Mouse (Mus musculus): ENCODE measurements around the gene Cacng7.
"Not testable (repeated sequence)": the region's sequence is repeated elsewhere in the genome, so short reads cannot be mapped to it uniquely, and the experiment has no call there.

The Cacng7 gene

GRCm38 (mm10) chr7:3390413-3391080 is 57.8 kb downstream of the Cacng7 start, which contains the start of gene Cacng8:
Cacng8 (plus strand) TSS chr7:3390683.
- DNase-seq (ENCODE audit: low spot score), result no peak

- DNase-seq (ENCODE audit: low spot score), result no peak
Measured at GRCm38 (mm10) chr7:3391081-3391451, 58.3 kb downstream of the Cacng7 start.

- peak; percentile 19 for DNase-seq (ENCODE audit: low spot score)
Measured at GRCm38 (mm10) chr7:3391809-3392208, 59.1 kb downstream of the Cacng7 start.

GRCm38 (mm10) chr7:3397355-3397754 is 64.6 kb downstream of the Cacng7 start:
- no peak for DNase-seq (ENCODE audit: low spot score)

GRCm38 (mm10) chr7:3397797-3398196 is 65.0 kb downstream of the Cacng7 start:
- DNase-seq (ENCODE audit: low spot score), result no peak

- not testable (repeated sequence) for DNase-seq (ENCODE audit: low spot score)
Measured at GRCm38 (mm10) chr7:3398363-3398762, 65.6 kb downstream of the Cacng7 start.

- DNase-seq (ENCODE audit: low spot score), result no peak
Measured at GRCm38 (mm10) chr7:3399937-3400336, 67.2 kb downstream of the Cacng7 start.

GRCm38 (mm10) chr7:3409729-3410520 is 77.2 kb downstream of the Cacng7 start:
- no peak for DNase-seq (ENCODE audit: low spot score)

GRCm38 (mm10) chr7:3411160-3411941 is 78.6 kb downstream of the Cacng7 start:
- DNase-seq (ENCODE audit: low spot score), result peak; percentile 86

- peak; percentile 72 for DNase-seq (ENCODE audit: low spot score)
Measured at GRCm38 (mm10) chr7:3412036-3412435, 79.3 kb downstream of the Cacng7 start.

- DNase-seq (ENCODE audit: low spot score), result no peak
Measured at GRCm38 (mm10) chr7:3414888-3415287, 82.1 kb downstream of the Cacng7 start.

- no peak for DNase-seq (ENCODE audit: low spot score)
Measured at GRCm38 (mm10) chr7:3415378-3415777, 82.6 kb downstream of the Cacng7 start.
